Mouse (Mus musculus) lung, adult 2 months (tissue): ENCODE measurements around the gene Herc1.

Experiments
- CTCF ChIP-seq: fragments of 200-500 bp; IDR thresholded peaks from 2 replicates; pipeline ENCODE4 v1.5.1; 2011; ENCODE audit warnings: mild to moderate bottlenecking, low read length, control low read depth; ENCODE audit not compliant: insufficient read depth
- POLR2A ChIP-seq: fragments of 200-500 bp; IDR thresholded peaks from 2 replicates; pipeline ENCODE4 v1.6.1; 2011; ENCODE audit warnings: low read depth, mild to moderate bottlenecking, control low read depth, low read length, borderline replicate concordance; ENCODE audit errors: extremely low read depth

DNA sequence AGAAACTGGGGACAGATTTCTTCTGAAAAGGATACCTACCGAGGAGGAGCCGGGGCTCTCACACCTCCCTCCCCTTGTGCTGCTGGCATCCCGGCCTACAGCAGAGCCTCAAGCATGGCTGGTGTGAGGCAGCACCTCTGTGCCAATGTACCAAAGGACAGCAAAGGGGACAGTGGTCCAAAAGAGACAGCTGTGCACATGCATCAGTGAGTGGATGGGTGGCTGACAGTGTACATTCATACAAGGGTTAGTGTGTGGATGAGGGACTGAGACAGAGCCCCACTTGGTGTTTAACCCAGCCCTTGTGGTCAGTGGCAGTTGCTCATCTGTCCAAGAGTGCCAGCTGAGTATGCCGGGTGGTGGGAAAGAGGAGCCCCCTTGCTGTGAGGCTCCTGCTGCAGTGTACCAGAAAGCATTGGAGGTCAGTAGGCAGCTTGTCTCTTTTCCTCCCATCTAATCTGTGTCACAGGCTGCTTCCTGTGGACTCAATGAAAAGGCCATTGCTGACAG, 158.7 kb downstream of the Herc1 start:
- TF ChIP-seq POLR2A, result no peak
- no peak for TF ChIP-seq CTCF
